Mouse (Mus musculus): Measurements from ENCODE around the gene P2ry6.

GRCm38 (mm10) chr7:100974135-100974903 is at the start of gene P2ry6:
- no peak for TF ChIP-seq GATA1 (IDR thresholded peaks at IDR 0.05; ENCODE audit: borderline replicate concordance, low read length)
- TF ChIP-seq FLI1 (IDR thresholded peaks at IDR 0.05; ENCODE audit: low read length), result no peak

All from megakaryocyte, embryonic 14.5 days (primary cell).